Mouse (Mus musculus): ENCODE measurements at regions not wholly inside any gene's neighbourhood (a gene's known extent, or its start where the extent isn't known, plus 50 kb on each side); places are given as distances from the start of the nearest gene placed in this dataset.

GRCm38 (mm10) chr4:64219802-64220201 lies 173.0 kb upstream of the Tnc start:
- no peak for DNase-seq
- intact Hi-C loops (cut with DNase I), result no loop called here

DNA sequence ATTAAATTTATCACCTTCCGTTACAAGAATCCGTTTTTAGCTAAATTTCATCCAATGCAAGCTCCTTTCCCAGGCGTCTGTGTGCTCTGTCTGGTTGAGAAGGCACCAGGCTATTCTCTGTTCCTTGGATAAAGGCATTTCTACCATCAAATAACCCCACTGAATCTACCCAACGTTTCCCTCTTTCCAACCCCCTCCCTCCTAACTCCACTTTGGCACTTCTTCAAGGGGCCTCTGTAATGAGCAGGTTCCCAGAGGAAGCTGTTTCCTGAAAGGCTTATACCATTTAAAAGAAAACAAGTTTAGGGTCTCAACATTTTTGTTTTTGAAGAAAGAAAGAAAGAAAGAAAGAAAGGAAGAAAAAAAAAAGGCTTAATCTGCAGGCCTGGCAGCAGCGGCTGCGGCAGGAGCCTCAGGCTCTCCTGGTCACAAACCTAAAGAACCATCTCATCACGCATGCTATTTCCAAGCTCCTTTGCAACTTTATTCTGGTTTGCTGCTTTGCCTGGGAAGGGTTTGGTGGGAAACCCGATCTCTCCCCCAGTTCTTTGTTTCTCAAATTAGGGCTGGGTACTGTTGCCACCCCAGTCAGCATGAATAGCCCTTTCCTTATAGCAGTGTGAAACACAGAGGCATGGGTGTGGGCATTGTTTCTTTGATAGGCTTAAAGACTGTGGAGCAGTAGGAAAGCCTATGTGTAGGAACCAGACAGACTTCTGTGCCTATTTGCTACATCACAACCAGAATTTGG lies 160.5 kb upstream of the Tnc start:
- DNase-seq, result no peak
- intact Hi-C loops (cut with DNase I), result no loop called here

DNA sequence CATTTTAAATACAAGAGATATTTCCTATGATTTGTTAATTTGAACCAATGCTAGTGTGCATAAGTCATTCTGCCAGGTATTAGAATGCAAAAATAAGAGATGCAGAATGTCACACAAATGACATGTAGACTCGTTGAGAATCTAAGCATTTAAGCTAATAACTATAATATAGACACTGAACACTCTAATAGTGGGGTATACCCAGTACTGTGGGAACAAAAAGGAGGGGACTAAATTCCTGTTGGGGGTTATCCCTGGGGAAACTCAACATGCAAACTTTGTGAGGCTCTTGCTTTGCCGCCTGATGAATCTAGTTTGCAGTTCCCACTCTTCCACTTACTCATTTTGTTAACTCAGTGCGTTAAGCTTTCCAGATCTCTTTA lies 154.0 kb upstream of the Tnc start:
- intact Hi-C loops (cut with DNase I), result no loop called here
- no peak for DNase-seq

DNA sequence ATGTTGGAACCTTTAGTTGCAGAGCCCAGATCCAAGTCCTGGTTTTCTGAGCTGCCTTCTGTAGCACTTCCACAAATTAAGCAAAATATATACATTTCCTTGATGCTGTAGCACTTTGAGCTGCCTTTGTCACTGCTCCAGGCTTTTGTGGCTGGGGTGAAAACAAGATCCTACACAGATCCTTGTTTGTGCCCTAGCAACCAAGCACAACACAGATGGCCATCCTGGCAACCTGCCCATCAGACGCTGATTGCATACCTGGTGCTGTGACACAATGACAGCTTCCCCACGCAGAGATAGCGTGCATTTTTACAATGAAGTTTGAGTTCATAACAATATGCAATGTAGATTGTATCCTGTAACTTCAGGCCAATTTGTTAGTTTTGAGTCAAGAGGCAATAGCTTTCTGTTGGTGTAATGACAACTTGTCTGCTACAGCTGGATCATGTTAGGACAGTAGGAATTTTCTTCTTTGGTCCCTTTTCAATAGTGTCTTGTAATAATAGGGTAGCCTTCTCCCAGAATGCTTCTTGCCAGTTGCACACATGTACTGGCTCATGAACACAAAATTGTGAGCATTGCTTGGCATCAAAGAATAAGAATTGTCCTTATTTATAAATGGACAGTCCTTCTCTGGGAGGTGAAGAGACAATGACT lies 153.5 kb upstream of the Tnc start:
- intact Hi-C loops (cut with DNase I), result no loop called here
- DNase-seq, result peak; percentile 6 to 7

DNA sequence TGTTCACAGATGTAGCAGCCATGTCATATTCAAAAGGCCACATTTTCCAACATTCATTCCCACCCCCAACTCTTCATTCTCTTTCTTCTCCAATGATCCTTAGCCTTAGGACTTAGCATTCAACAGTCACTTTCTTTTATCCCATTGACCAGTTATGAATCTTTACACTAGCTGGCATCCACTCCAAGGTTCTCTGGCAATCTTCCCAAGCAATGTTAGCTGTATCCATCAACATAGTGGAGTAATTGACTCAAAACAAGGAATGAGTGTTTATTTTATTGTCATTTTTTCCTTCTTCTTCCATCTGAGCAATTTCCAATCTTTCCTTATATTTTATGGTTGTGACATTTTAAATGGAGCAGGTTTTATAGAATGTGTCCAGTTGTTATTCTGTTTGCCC lies 138.2 kb upstream of the Tnc start:
- intact Hi-C loops (cut with DNase I), result no loop called here
- no peak for DNase-seq

DNA sequence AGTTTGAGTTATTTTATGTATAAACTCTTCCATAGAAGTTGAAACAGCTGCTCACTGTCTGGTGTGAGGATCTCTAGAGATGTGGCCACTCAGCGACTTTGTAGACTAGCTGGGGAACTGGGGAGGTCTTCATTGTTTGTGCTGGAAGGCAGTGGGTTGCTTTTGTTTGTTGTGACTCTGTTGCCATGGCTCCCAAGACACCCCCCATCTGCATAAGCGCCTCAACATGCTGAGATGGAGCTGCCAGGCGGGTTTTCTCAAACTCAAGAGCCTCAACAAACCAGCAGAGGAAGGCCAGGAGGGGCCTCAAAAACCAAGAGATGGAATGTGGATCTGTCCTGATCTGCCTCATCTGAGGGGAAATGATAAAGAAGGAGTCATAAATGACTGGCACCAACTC lies 129.1 kb upstream of the Tnc start:
- no peak for DNase-seq
- intact Hi-C loops (cut with DNase I), result no loop called here

GRCm38 (mm10) chr4:64171476-64171875 lies 124.7 kb upstream of the Tnc start:
- DNase-seq, result no peak
- intact Hi-C loops (cut with DNase I), result no loop called here

GRCm38 (mm10) chr4:64148989-64149463 lies 102.2 kb upstream of the Tnc start:
- DNase-seq, result no peak
- intact Hi-C loops (cut with DNase I), result no loop called here

DNA sequence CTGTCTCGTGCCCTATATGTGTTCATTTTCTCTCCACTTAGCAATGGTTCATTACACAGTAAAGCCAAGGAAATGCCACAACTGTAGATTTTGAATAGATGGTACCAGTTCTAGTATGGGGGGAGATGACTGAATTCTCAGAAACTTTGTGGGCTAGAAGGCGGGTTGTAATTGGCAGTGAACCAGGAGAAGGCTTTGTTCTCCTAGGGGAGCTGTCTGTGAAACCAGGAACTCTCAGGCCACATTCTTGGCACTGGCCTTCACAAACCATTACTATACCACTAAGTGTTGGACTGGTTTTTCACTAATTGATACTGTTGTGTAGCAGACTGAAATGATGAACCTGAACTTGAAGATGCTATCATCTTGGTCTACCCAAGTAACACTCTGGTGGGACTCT lies 99.1 kb upstream of the Tnc start:
- DNase-seq, result no peak
- intact Hi-C loops (cut with DNase I), result no loop called here

DNA sequence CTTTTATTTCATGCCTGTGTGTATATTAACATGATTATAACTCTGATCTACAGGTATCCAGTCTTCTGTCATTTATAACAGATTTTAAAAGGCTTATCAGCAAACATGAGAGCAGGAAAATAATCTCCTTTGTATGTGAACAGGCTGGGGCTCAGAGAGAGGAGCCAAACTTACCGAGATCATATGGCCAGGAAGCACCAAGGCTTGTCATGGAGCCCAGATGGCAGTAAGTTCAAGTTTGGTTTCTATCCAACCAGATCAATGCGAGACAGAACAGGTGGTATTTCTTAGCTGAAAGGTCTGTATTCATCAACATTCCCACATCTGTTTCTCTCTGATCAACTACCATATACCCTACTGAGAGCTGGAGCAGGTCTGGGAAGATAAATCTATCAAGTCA lies 96.1 kb upstream of the Tnc start:
- no peak for DNase-seq
- intact Hi-C loops (cut with DNase I), result no loop called here

DNA sequence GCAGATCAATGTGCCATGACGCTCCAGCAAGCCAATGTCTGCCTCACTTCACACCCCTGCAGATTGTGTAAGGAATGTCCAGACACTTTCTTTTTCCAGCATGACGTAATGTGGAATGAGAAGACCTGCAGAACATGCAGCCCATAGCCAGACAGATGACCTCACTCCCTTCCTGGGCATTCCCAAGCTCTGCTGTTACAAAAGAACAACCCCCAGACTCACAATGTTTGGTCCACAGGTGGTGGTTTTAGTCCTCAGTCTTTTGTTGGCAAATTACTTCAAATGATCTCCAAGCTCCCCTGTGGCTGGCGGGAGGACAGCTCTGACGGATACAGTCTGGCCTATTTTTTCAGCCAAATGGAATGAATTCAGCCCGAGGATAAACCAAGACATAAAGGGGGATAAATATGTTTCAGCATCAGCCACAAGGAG lies 95.6 kb upstream of the Tnc start:
- intact Hi-C loops (cut with DNase I), result no loop called here
- peak in 1 of 2 experiments; percentile 18 for DNase-seq

GRCm38 (mm10) chr4:64139836-64140235 lies 93.0 kb upstream of the Tnc start:
- intact Hi-C loops (cut with DNase I), result no loop called here
- no peak for DNase-seq

GRCm38 (mm10) chr4:64135036-64135435 lies 88.2 kb upstream of the Tnc start:
- intact Hi-C loops (cut with DNase I), result no loop called here
- no peak for DNase-seq

DNA sequence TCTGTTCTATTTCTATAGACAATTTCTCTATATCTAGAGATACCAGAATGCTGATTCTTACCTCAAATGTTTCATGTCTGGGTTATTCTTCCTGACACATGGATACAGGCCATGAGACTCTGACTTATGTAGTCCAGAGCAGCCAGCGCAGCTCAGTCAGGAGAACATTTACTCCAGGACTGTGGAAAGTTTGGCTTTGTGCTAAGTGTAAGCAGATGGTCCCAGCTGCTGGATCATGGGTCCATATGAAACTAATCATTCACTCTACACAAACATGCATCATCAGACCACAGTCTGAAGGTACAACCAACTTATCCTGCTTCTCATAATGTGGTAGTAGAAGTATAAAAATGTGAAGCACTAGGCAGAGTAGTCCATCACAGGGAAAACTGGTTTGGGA lies 82.5 kb upstream of the Tnc start:
- peak; percentile 27 to 41 for DNase-seq
- intact Hi-C loops (cut with DNase I), result no loop called here

DNA sequence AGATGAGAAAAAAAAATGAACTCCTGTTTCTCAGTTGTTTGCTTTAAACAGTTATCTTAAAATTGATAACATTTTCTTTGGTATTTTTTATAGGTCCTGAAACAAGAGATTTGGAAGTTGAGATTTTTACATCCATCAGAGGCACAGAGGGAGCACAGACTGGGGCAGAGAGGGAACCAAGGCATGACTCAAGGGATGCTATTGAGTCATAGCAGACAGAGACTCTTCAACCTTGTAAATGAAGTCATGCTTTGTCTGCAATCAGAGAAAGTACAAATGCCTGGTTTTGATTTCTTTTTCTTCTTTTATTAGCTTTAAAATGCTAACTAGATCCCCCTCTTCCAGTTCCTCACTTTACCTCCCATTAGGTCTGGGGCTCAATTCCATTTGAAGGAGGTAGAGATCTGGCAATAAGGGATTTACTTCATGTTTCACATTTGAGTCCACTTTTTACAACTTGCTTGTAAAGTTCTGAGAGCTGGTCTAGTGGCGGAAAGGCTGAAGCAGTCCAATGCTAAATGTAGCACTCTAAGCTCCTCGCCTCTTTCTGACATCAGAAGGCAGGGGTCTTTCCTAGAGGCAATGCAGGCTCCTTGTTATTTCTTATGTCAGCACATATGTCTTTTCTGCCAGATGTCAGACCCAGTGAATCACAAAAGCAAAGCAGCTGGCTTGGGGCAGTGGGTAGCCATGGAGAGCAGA lies 77.7 kb upstream of the Tnc start:
- no peak for DNase-seq
- intact Hi-C loops (cut with DNase I), result no loop called here

DNA sequence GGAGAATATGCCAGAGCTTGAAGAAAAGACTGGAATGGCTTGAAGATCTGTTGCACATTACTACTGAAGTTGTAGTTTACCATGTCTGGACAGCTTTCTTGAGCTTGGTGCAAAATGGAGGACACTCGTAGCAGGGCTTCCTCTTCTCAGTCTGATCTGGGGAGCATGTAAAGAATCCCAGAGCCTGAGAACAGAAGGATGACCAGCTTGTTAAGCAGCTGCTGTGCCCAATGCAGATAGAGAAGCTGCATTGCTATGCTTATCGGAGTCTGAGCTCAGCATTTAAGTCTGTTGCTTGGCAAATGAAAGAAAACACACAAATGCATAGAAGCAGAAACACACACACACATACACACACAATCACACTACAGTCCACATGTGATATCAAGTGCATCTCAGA lies 76.9 kb upstream of the Tnc start:
- DNase-seq, result no peak
- intact Hi-C loops (cut with DNase I), result no loop called here

GRCm38 (mm10) chr4:64098247-64098646 lies 51.4 kb upstream of the Tnc start:
- intact Hi-C loops (cut with DNase I), result no loop called here
- DNase-seq, result no peak

All from heart, postnatal 36 days (tissue).